Mouse (Mus musculus) hindbrain, embryonic 12.5 days (tissue): ENCODE results near the gene Cdcp2. TPM values are rescaled to one million over a fixed set of nuclear protein-coding genes. Genes with fewer than 3 reads are reported as not detected.
"Not testable (repeated sequence)": the region's sequence is repeated elsewhere in the genome, so short reads cannot be mapped to it uniquely, and the experiment has no call there.

Experiments used
- ATAC-seq: fragments of 200-750 bp; cut with Nextera tagmentation; 2 replicates; pipeline ENCODE4 v1.8.0; 2017; ENCODE audit warnings: moderate TSS enrichment; ENCODE audit not compliant: low FRiP score
- H3K27ac ChIP-seq: fragments of 300-500 bp; sonication (generic); 2 replicates; pipeline ENCODE4 v1.5.1; 2016; ENCODE audit warnings: mild to moderate bottlenecking
- H3K27me3 ChIP-seq: fragments of 300-500 bp; sonication (generic); 2 replicates; pipeline ENCODE4 v1.6.1; 2016; ENCODE audit warnings: mild to moderate bottlenecking
- H3K36me3 ChIP-seq: fragments of 300-500 bp; sonication (generic); 2 replicates; pipeline ENCODE4 v1.6.1; 2016; ENCODE audit warnings: mild to moderate bottlenecking
- H3K4me1 ChIP-seq: fragments of 300-500 bp; sonication (generic); 2 replicates; pipeline ENCODE4 v1.6.1; 2016
- H3K4me2 ChIP-seq: fragments of 300-500 bp; sonication (generic); replicated peaks from 2 replicates; pipeline ENCODE4 v1.6.1; 2016; ENCODE audit warnings: mild to moderate bottlenecking
- H3K4me3 ChIP-seq: fragments of 300-500 bp; sonication (generic); 2 replicates; pipeline ENCODE4 v1.5.1; 2016; ENCODE audit warnings: mild to moderate bottlenecking
- H3K9ac ChIP-seq: fragments of 300-500 bp; sonication (generic); 2 replicates; pipeline ENCODE4 v1.6.1; 2016; ENCODE audit warnings: mild to moderate bottlenecking, moderate library complexity
- H3K9me3 ChIP-seq: fragments of 300-500 bp; sonication (generic); replicated peaks from 2 replicates; pipeline ENCODE4 v1.6.1; 2016; ENCODE audit warnings: mild to moderate bottlenecking
- WGBS: fragments of 180-500 bp; shearing (Covaris S2); methylation state at CpG from one replicate; pipeline ENCODE4 v1.1.7; 2016; 5-methylcytosine and 5-hydroxymethylcytosine counted together
- polyA plus RNA-seq: library from polyadenylated mRNA; unstranded; fragments of >200 nt; fragmentation: Nextera tagmentation; extraction: Ambion mirVana; gene quantifications from 2 replicates; pipeline ENCODE4 v1.2.1, GENCODE M21; 2016

The Cdcp2 gene
- polyA plus RNA-seq, 1 experiment from 2014 or later = 0.10 TPM

DNA sequence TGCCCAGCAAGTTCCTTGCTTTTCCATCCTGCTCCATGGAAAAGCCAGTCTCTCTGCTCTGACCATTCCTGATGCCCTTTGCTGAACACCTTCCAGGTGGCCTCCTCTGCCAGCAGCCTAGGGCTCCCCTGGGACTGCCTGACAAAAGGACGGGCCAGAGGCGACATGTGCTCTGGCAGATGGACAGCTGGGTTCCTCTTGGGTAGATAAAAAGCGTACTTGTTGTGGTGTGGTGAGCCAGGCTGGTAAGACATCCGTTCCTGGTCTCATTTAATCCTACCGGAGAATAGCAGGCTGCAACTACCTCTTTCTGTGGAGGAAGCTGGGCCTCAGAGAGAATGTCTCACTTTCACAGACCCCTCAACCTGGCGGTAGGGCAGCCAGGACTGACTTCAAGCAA is 648 bp upstream of the Cdcp2 start:
- Histone ChIP-seq H3K36me3 (no peaks in the 10 kb centered on the region), H3K9ac (no peak overlapping the region), H3K4me3 (no peak overlapping the region), H3K27me3 (no peaks in the 10 kb centered on the region), H3K4me1 (peaks cover 47% of the 10 kb centered on the region), H3K9me3 (no peaks in the 10 kb centered on the region), H3K4me2 (no peak overlapping the region), H3K27ac (peak overlapping the region; percentile 74)
- WGBS = 29% methylated on average over 6 of the region's 6 CpGs
- ATAC-seq = peak; percentile 17; the same call in 1 of the 2 replicates

- no peaks in the 10 kb centered on the region for H3K27me3 ChIP-seq
- H3K36me3 ChIP-seq = no peaks in the 10 kb centered on the region
- no peaks in the 10 kb centered on the region for H3K9me3 ChIP-seq
- H3K9ac ChIP-seq = no peak overlapping the region
- H3K4me2 ChIP-seq = no peak overlapping the region
- 59% methylated on average over 15 of the region's 15 CpGs for WGBS
- H3K27ac ChIP-seq = peak overlapping the region; percentile 74
- H3K4me3 ChIP-seq = no peak overlapping the region
- peaks cover 42% of the 10 kb centered on the region for H3K4me1 ChIP-seq
- no peak for ATAC-seq
Measured at GRCm38 (mm10) chr4:107097871-107098270, 1.2 kb downstream of the Cdcp2 start.

DNA sequence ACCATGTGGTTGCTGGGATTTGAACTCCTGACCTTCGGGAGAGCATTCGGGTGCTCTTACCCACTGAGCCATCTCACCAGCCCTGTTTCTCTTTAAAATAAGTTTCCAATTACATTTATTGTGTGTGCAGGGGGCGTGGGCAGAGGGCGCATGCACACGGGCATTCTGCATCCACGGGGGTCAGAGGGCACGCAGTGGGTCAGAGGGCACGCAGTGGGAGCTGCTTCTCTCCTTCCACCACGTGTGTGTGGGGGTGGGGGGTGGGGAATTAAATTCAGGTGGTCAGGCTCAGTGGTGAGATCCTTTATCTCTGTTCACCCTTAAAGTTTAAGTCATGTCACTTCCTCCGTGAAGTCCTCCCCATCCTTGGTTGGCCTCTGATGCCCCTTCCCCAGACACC is 1.7 kb downstream of the Cdcp2 start:
- no peaks in the 10 kb centered on the region for H3K27me3 ChIP-seq
- H3K4me1 ChIP-seq = peaks cover 42% of the 10 kb centered on the region
- WGBS = 62% methylated on average over 10 of the region's 10 CpGs

GRCm38 (mm10) chr4:107098791-107099525 is 2.3 kb downstream of the Cdcp2 start:
- WGBS = 75% methylated on average over 17 of the region's 17 CpGs
- no peak for ATAC-seq
- no peak overlapping the region for H3K27ac ChIP-seq
- H3K4me1 ChIP-seq = peaks cover 42% of the 10 kb centered on the region
- no peak overlapping the region for H3K4me3 ChIP-seq
- H3K9ac ChIP-seq = no peak overlapping the region
- H3K36me3 ChIP-seq = no peaks in the 10 kb centered on the region
- no peaks in the 10 kb centered on the region for H3K27me3 ChIP-seq
- H3K9me3 ChIP-seq = no peaks in the 10 kb centered on the region
- no peak overlapping the region for H3K4me2 ChIP-seq

More for the DNA sequence above, 1.7 kb downstream of the Cdcp2 start:
- no peak overlapping the region for H3K27ac ChIP-seq
- ATAC-seq = no peak
- H3K4me2 ChIP-seq = no peak overlapping the region
- no peak overlapping the region for H3K4me3 ChIP-seq
- H3K36me3 ChIP-seq = no peaks in the 10 kb centered on the region
- no peaks in the 10 kb centered on the region for H3K9me3 ChIP-seq
- no peak overlapping the region for H3K9ac ChIP-seq

DNA sequence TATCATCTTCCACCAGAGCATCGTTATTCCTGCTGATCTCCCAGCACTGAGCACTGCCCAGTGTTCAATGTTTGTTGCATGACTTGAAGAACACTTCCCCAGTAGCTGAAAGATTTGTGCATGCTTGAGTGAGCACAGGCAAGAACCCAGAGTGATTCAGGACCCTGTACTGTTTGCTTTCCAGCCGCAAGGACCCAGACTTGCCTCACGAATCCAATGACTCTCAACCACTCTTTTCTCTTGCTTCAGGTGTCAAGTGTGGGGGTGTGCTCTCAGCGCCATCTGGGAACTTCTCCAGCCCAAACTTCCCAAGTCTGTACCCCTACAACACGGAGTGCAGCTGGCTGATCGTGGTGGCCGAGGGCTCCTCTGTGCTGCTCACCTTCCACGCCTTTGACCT is 5.5 kb downstream of the Cdcp2 start:
- no peak overlapping the region for H3K9ac ChIP-seq
- H3K4me1 ChIP-seq = peaks cover 15% of the 10 kb centered on the region
- no peaks in the 10 kb centered on the region for H3K27me3 ChIP-seq
- H3K4me2 ChIP-seq = no peak overlapping the region
- WGBS = 64% methylated on average over 8 of the region's 8 CpGs
- no peak overlapping the region for H3K4me3 ChIP-seq
- ATAC-seq = no peak
- H3K27ac ChIP-seq = no peak overlapping the region
- no peaks in the 10 kb centered on the region for H3K9me3 ChIP-seq
- H3K36me3 ChIP-seq = no peaks in the 10 kb centered on the region

- H3K4me3 ChIP-seq = no peak overlapping the region
- no peak overlapping the region for H3K4me2 ChIP-seq
- H3K36me3 ChIP-seq = no peaks in the 10 kb centered on the region
- no peak for ATAC-seq
- no peaks in the 10 kb centered on the region for H3K27me3 ChIP-seq
- H3K27ac ChIP-seq = no peak overlapping the region
- no peak overlapping the region for H3K9ac ChIP-seq
- H3K4me1 ChIP-seq = peaks cover 17% of the 10 kb centered on the region
- no peaks in the 10 kb centered on the region for H3K9me3 ChIP-seq
- 87% methylated on average over 16 of the region's 16 CpGs for WGBS
Measured at GRCm38 (mm10) chr4:107106777-107107176, 10.1 kb downstream of the Cdcp2 start.

DNA sequence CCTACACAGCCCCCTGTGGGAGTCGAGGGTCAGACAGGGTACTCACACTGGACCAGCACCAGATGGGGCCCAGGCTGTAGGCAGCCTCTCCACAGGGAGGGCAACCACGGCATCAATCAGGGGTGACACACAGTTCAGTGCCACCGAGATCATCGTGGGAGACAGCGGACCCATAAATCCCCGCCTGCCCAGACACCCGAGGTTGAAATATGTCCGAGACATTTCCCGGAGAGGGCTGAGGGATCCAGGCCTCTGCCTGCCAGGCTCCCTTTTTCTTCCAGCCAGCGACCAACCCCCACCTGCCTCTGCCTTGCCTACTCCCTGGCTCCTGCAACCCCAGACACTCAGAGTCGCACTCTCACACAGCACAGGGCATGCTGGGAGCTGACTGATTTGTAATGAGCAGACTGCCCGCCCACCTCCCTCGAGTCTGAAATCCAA is 11.6 kb downstream of the Cdcp2 start:
- peak overlapping the region; percentile 70 for H3K27ac ChIP-seq
- H3K9ac ChIP-seq = peak overlapping the region; percentile 24; the same call in 1 of the 2 replicates
- H3K36me3 ChIP-seq = no peaks in the 10 kb centered on the region
- peaks cover 17% of the 10 kb centered on the region for H3K4me1 ChIP-seq
- H3K4me3 ChIP-seq = no peak overlapping the region
- 0 out of 2 replicates have a peak overlapping the region, but pooled peaks have one; percentile 19 for H3K4me2 ChIP-seq
- H3K9me3 ChIP-seq = no peaks in the 10 kb centered on the region
- ATAC-seq = peak; percentile 74
- H3K27me3 ChIP-seq = no peaks in the 10 kb centered on the region; the same call in 1 of the 2 replicates
- WGBS = 25% methylated on average over 13 of the region's 13 CpGs

DNA sequence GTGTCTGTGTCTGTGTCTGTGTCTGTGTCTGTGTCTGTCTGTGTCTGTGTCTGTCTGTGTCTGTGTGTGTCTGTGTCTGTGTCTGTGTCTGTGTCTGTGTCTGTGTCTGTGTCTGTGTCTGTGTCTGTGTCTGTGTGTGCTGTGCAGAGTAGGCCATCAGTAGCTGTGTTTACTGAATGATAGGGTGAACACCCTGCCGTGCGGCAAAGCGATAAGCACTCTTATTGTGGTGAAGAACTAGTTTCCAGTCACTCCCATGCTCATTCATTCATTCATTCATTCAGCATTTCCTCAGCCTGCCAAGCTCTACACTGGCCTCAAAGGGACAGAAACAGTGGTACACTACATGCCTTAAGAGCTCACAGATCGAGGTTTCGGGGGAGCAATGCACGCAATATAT is 12.5 kb downstream of the Cdcp2 start:
- H3K9ac ChIP-seq, H3K9me3 ChIP-seq, H3K27me3 ChIP-seq, H3K4me3 ChIP-seq, H3K36me3 ChIP-seq, H3K4me2 ChIP-seq, H3K27ac ChIP-seq, ATAC-seq: not testable (repeated sequence)
- peaks cover 17% of the 10 kb centered on the region for H3K4me1 ChIP-seq
- 94% methylated on average over 6 of the region's 6 CpGs for WGBS

DNA sequence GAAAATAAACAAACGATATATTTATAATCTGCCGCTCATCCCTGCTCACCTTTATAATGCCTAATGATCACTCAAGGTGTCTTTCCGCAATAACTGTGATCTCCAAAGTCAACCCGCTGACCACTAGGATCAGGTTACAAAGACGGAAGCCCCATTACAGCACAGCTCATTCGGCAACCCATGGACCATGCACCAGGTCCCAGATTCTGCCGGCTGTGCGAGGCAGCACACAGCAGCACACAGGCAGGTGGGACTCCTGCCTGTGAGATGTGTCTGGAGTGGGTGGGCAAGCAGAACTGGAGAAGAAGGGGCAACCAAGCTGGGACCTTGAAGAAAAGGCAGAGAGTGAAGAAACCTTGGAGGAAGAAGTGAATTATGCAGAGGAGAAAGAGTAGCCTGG is 17.6 kb downstream of the Cdcp2 start:
- H3K4me2 ChIP-seq = no peak overlapping the region
- no peak overlapping the region for H3K27ac ChIP-seq
- H3K9ac ChIP-seq = no peak overlapping the region
- H3K9me3 ChIP-seq = no peaks in the 10 kb centered on the region
- no peaks in the 10 kb centered on the region for H3K4me1 ChIP-seq
- H3K36me3 ChIP-seq = no peaks in the 10 kb centered on the region
- no peak for ATAC-seq
- 55% methylated on average over 8 of the region's 8 CpGs for WGBS
- no peak overlapping the region for H3K4me3 ChIP-seq
- no peaks in the 10 kb centered on the region; the same call in 1 of the 2 replicates for H3K27me3 ChIP-seq

DNA sequence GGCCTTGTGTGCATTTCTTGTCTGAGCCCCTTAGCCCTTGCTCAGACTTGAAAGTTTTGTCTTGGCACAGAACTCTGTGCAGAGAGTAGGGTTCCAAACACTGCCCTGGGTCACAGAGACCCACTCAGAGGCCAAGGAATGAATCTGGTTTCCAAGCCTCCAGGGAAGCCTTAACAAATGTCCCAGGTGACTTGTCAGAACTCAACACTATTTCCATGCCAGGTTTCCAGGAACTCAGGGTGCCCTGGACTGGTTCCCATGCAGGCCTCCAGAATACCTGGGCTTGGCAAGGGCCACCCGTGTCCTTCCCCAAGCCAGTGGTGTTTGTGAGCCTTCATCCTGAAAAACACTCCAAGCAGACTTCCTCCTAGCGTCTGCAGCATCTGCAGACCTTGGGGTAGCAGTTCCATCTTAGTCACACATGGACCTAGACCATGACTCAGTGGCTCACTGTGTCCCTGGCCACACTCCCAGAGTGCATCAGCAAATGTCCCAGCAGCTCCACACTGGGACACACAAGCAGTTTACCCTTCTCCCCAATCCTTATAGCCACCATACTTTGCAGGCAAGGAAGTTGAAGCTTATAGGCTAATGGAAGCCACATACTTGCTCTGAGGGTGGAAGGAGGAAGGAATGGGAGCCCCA is 21.2 kb downstream of the Cdcp2 start:
- peaks cover 11% of the 10 kb centered on the region for H3K4me1 ChIP-seq
- ATAC-seq = no peak
- no peak overlapping the region for H3K9ac ChIP-seq
- H3K4me3 ChIP-seq = no peak overlapping the region
- WGBS = 81% methylated on average over 2 of the region's 2 CpGs
- H3K36me3 ChIP-seq = no peaks in the 10 kb centered on the region
- H3K27me3 ChIP-seq = no peaks in the 10 kb centered on the region; the same call in 1 of the 2 replicates
- H3K27ac ChIP-seq = no peak overlapping the region
- H3K4me2 ChIP-seq = no peak overlapping the region
- no peaks in the 10 kb centered on the region for H3K9me3 ChIP-seq

GRCm38 (mm10) chr4:107119056-107119455 is 22.4 kb downstream of the Cdcp2 start:
- 75% methylated on average over 3 of the region's 4 CpGs for WGBS
- H3K27ac ChIP-seq = no peak overlapping the region

GRCm38 (mm10) chr4:107120676-107121075 is 24.0 kb downstream of the Cdcp2 start:
- peak overlapping the region; percentile 55; the same call in 1 of the 2 replicates for H3K27ac ChIP-seq
- no peaks in the 10 kb centered on the region for H3K9me3 ChIP-seq
- H3K9ac ChIP-seq = no peak overlapping the region; the same call in 1 of the 2 replicates
- peaks cover 16% of the 10 kb centered on the region for H3K4me1 ChIP-seq
- WGBS = 94% methylated on average over 6 of the region's 6 CpGs
- no peaks in the 10 kb centered on the region for H3K36me3 ChIP-seq
- no peak overlapping the region for H3K4me3 ChIP-seq
- 0 out of 2 replicates have a peak, but pooled peaks have one; percentile 11 for ATAC-seq
- no peaks in the 10 kb centered on the region for H3K27me3 ChIP-seq
- H3K4me2 ChIP-seq = no peak overlapping the region

More at GRCm38 (mm10) chr4:107119056-107119455, 22.4 kb downstream of the Cdcp2 start:
- H3K4me3 ChIP-seq = no peak overlapping the region
- no peak overlapping the region for H3K9ac ChIP-seq
- H3K27me3 ChIP-seq = no peaks in the 10 kb centered on the region
- no peaks in the 10 kb centered on the region for H3K9me3 ChIP-seq
- H3K36me3 ChIP-seq = no peaks in the 10 kb centered on the region
- ATAC-seq = no peak
- peaks cover 13% of the 10 kb centered on the region for H3K4me1 ChIP-seq
- H3K4me2 ChIP-seq = no peak overlapping the region
